Mouse (Mus musculus) megakaryocyte, embryonic 14.5 days (primary cell): Measurements from ENCODE around the gene Hsf5. TPM values are rescaled to one million over a fixed set of nuclear protein-coding genes. Genes with fewer than 3 reads are reported as not detected.

ENCODE experiments used
- H3K27me3 ChIP-seq: replicated peaks from 2 replicates; pipeline ENCODE3; 2012; ENCODE audit warnings: inconsistent platforms
- H3K36me3 ChIP-seq: replicated peaks from 2 replicates; pipeline ENCODE3; 2012; ENCODE audit warnings: low read length, inconsistent platforms, mixed read lengths
- H3K4me1 ChIP-seq: 2 replicates; pipeline ENCODE4 v1.6.1; 2012; ENCODE audit warnings: inconsistent platforms
- H3K4me3 ChIP-seq: replicated peaks from 2 replicates; pipeline ENCODE3; 2012; ENCODE audit warnings: moderate library complexity, mild to moderate bottlenecking, inconsistent platforms
- H3K9me3 ChIP-seq: 2 replicates; pipeline ENCODE4 v1.6.1; 2012; ENCODE audit warnings: inconsistent platforms
- FLI1 ChIP-seq: IDR thresholded peaks from 2 replicates; pipeline ENCODE4 v1.6.1; 2012; ENCODE audit warnings: low read length, inconsistent platforms, mixed read lengths
- GATA1 ChIP-seq: IDR thresholded peaks from 3 replicates; pipeline ENCODE4 v1.6.1; 2012; ENCODE audit warnings: mixed read lengths, low read length, inconsistent platforms, borderline replicate concordance
- polyA plus RNA-seq: library from polyadenylated mRNA; stranded (reverse); fragments of >175 nt; gene quantifications from 2 replicates; pipeline ENCODE4 v1.2.3, GENCODE M21; 2012; ENCODE audit warnings: low replicate concordance; ENCODE audit not compliant: insufficient read depth

Hsf5 gene
- polyA plus RNA-seq, 1 experiment = not detected

DNA sequence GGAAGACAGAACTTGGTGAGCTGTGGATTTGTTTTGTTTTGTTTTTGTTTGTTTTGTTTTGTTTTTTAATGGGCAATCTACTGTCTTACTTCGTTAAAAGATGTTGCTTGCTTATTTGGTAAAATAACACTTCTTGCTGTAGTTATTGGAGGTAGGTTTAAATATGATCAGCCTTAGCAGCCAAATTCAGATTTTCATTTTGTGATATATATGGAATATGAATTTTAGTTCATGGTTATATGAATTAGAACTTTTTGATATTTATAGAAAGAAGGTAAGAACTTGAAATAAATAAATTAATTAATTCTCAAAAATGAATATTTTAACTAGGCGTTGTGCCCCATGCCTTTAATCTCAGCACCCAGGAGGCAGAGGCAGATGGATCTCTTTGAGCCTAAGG, 48.7 kb downstream of the Hsf5 start:
- Histone ChIP-seq H3K9me3 (no peaks in the 10 kb centered on the region), H3K36me3 (no peaks in the 10 kb centered on the region), H3K27me3 (peaks cover 18% of the 10 kb centered on the region), H3K4me1 (peaks cover 12% of the 10 kb centered on the region), H3K4me3 (no peak overlapping the region)
- TF ChIP-seq FLI1 (no peak), GATA1 (no peak)

DNA sequence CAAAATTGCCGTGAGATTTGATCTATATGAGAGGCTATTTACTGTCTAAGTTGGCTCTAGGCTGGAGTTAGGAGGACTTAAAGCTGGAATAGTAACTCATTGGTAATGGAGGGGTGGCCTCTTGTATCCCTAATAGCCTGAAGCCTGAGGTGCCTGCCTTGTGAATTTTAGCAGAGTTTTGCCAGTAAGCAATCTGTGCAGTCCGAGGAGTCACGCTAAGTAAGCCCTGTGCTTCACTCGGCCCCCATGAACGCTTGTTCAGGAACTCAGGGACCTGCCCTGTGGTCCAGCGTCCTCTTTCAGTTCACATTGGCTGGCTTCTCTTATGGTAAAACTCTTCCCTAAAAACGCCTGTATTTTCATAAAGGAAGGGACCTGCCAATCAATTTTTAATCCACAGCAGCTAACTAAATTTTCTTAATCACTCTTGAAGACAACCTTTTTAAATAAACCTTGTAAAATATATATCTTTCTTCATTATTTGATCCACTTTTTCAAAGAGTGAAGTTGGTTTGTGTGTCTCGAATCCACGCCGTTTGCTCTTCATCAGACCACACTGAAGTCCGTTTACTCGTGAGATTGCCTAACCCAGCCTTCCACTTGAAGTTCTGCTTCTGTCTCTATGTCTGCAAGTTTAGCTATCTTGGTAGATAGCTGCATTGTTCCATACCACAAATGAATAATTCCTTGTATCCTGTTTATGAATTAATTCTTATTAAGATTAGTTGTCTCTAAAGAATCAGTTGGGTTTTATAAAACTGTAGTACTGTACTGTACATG, 49.5 kb downstream of the Hsf5 start:
- Histone ChIP-seq H3K4me1 (peaks cover 12% of the 10 kb centered on the region), H3K4me3 (peak overlapping the region; percentile 53), H3K27me3 (peaks cover 18% of the 10 kb centered on the region), H3K36me3 (no peaks in the 10 kb centered on the region), H3K9me3 (no peaks in the 10 kb centered on the region)
- TF ChIP-seq GATA1 = no peak
- no peak for TF ChIP-seq FLI1

DNA sequence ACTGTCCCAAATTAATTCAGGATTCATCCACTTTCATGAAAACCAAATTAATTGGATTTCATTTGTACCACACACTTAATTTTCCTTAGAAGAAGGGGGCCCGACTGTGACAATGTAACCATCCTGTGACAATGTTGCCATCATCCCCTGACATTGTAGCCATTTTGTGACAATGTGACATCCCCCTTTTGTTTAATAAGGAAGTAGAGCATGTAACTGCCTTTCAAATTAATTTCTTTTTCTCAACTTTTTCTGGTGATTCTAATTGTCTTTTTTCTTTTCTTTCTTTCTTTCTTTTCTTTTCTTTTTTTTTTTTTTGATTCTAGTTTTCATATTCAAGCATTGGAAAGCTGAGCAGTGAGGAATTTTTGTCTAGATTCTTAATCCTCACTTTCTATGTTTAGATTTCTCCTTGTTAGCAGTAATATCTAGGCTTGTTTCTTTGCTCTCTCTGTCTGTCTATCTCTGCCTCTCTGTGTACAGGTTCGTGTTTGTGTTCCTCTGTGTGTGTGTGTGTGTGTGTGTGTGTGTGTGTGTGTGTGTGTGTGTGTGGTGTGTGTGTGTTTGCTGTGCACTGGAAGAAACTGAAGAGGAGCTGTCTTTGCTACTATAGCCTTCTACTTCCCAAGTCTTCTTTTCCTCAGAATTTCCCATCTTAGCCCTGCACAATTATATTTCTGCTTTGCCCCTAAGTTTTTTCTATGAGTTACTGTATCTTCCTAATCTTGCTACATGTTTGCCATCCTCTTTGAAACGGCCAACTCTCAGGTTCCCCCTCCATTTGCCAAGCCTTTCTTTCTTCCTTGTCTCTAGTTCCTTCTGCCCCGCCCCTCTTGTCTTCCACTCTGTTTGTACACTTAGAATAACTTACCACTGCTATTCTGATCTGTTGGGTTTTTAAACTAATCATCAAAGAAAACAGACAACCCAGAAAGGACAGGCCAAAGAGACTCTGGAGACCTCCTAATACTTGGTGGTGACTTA, 50.4 kb downstream of the Hsf5 start:
- TF ChIP-seq FLI1 = no peak
- no peak for TF ChIP-seq GATA1
- no peaks in the 10 kb centered on the region for H3K36me3 ChIP-seq
- no peak overlapping the region for H3K4me3 ChIP-seq
- H3K27me3 ChIP-seq = peaks cover 15% of the 10 kb centered on the region
- peaks cover 12% of the 10 kb centered on the region for H3K4me1 ChIP-seq
- no peaks in the 10 kb centered on the region for H3K9me3 ChIP-seq

DNA sequence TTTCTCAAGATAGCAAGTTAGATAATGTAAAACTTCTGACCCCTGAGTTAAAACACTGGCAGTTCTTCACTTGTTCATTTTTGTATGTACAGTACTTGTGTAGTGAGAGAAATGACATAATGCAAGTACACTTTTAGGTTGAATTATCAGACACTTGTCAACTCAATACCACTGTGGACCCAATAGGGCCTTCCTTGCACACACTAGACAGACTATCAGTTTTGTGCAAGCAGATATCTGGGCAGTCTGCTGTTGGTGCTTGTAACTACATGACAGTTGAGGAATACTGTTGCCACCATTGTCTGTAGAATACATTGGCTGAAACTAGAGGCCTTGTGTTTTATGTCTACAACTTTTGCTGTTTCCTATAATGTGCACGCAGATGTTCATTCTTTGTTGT, 56.3 kb downstream of the Hsf5 start:
- Histone ChIP-seq H3K4me3 (no peak overlapping the region), H3K36me3 (no peaks in the 10 kb centered on the region), H3K4me1 (peaks cover 5% of the 10 kb centered on the region), H3K27me3 (peaks cover 3% of the 10 kb centered on the region), H3K9me3 (peaks cover 3% of the 10 kb centered on the region; the same call in 1 of the 2 replicates)
- TF ChIP-seq FLI1 (no peak), GATA1 (no peak)

DNA sequence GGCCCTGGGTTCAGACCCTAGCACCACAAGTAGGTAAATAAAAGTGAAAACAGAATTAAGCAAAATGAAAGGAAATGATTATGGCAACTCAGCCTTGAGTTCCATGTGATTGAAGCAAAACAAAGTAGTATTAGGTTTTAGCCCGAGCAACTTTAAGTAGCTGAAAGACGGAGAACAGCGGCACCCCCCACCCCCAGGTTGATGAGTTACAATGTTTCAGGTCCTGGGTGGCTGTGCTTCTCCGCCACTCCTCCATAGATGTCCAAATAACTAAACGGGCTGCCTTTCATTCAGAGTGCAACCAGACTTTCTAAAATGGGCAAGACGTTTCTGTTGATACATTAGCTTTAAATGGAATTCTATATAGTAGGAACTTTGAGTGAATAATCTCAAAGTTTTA, 58.6 kb downstream of the Hsf5 start:
- TF ChIP-seq GATA1 (no peak), FLI1 (no peak)
- Histone ChIP-seq H3K27me3 (peaks cover 3% of the 10 kb centered on the region), H3K36me3 (no peaks in the 10 kb centered on the region), H3K4me3 (no peak overlapping the region), H3K9me3 (peaks cover 3% of the 10 kb centered on the region; the same call in 1 of the 2 replicates), H3K4me1 (peaks cover 17% of the 10 kb centered on the region)

DNA sequence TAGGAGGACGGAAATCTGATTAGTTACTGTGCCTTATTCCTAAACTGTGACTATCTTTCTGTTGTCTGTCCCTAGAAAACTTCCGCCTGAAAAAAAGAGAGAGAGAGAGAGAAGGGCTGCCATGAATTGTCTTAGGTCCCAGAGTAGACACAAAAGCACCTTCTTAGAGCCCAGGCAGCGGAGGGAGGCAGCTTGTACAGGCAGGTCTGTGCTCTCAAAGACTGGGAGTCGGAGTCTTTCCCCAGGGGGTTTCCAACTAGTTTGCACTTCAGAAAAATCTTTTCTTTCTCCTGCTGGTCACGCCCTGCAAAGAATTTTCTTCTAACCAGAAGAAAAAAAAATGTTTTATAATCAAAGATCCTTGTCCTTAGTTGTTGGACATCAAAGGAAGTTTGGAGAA, 60.8 kb downstream of the Hsf5 start:
- Histone ChIP-seq H3K4me3 (no peak overlapping the region), H3K4me1 (peaks cover 18% of the 10 kb centered on the region), H3K9me3 (peaks cover 3% of the 10 kb centered on the region; the same call in 1 of the 2 replicates), H3K27me3 (peaks cover 5% of the 10 kb centered on the region), H3K36me3 (no peaks in the 10 kb centered on the region)
- TF ChIP-seq FLI1 = no peak
- TF ChIP-seq GATA1 = no peak

DNA sequence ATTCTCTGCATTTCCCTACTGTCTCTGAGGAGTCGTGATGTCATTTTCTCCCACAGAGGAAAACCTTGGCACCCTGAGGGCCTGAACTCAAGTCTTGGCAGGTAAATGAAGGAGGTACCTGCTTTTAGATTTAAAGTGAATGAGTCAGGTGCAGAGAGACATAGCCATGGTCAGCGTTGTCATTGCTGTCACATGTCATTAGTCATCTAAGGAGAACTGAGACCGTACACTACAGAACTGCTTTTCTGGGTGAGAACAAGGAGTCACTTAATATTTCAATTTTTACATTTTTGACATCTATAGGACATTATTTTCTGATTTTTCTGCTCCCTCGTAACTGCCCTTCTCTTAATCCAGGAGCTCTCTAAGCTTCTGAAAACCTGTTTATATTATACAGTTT, 61.6 kb downstream of the Hsf5 start:
- TF ChIP-seq FLI1 = no peak
- TF ChIP-seq GATA1 = no peak
- peaks cover 20% of the 10 kb centered on the region for H3K4me1 ChIP-seq
- no peak overlapping the region for H3K4me3 ChIP-seq
- H3K36me3 ChIP-seq = no peaks in the 10 kb centered on the region
- peaks cover 3% of the 10 kb centered on the region; the same call in 1 of the 2 replicates for H3K9me3 ChIP-seq
- peaks cover 5% of the 10 kb centered on the region for H3K27me3 ChIP-seq

DNA sequence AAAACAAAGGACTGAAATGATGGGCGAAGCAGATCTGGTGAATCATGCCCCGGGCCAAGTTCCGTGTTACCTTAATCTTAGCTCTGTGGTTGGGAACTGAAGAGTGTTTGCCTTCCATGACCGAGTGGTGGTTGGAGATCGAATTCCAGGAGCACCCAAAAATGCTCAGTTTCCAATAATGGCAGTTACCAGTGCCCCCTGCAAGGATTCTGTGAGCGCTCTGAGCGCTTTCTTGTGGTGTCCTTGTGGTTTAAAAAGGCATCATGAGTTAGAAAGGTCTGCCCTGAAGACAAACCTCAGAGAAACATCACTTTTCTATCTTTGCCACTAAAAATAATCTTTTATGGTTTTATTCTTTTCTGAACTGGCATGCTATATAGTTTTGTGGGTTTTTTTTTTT, 62.0 kb downstream of the Hsf5 start:
- Histone ChIP-seq H3K9me3 (peaks cover 3% of the 10 kb centered on the region; the same call in 1 of the 2 replicates), H3K4me3 (no peak overlapping the region), H3K27me3 (peaks cover 5% of the 10 kb centered on the region), H3K4me1 (peaks cover 20% of the 10 kb centered on the region), H3K36me3 (no peaks in the 10 kb centered on the region)
- TF ChIP-seq GATA1 = no peak

DNA sequence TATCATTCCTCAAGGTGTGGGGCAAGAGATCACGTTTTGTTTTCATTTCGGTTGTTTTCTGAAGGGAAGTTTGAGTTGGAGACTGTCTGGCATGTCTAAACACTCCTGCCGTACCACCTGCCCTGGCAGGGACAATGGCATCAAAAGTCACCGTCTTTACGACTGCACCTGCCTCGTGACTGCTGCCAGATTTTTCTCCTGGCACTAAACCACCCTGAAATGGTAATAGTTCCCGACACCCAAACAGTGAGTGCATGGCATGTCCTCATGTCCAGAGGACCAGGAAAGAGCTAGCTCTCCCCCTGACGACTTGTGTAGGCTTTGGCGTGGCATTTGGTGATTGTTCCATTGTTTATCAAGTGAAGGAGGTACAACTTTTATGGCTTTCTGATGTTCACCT, 63.8 kb downstream of the Hsf5 start:
- Histone ChIP-seq H3K36me3 (no peaks in the 10 kb centered on the region), H3K9me3 (no peaks in the 10 kb centered on the region), H3K4me3 (no peak overlapping the region), H3K27me3 (peaks cover 5% of the 10 kb centered on the region), H3K4me1 (peaks cover 23% of the 10 kb centered on the region)
- TF ChIP-seq GATA1 = no peak
- no peak for TF ChIP-seq FLI1

DNA sequence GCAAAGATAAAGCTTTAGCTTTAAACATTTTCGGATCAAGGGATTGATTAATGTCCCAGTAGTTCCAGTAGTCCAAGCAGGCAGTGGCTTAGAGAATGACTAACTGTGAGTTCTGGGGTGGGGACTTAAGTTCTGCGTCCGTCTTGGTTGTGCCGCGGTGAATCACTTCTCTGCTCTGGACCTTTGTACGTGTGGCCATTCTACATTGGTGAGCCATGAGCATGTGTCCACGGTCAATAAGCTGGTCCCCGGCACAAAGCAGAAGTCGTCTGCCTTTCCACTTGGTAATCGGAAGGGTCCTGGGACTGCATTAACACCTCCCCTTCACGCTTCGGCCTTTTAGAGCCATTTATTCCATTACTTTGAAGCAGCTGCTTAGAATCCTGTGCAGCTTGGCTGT, 65.1 kb downstream of the Hsf5 start:
- Histone ChIP-seq H3K36me3 (no peaks in the 10 kb centered on the region), H3K9me3 (no peaks in the 10 kb centered on the region), H3K27me3 (peaks cover 5% of the 10 kb centered on the region), H3K4me3 (no peak overlapping the region), H3K4me1 (peaks cover 32% of the 10 kb centered on the region)
- TF ChIP-seq GATA1 (no peak), FLI1 (no peak)
